Mouse (Mus musculus) liver, adult 2 months (tissue): Measurements from ENCODE around the gene Kera. TPM values are rescaled to one million over a fixed set of nuclear protein-coding genes. Genes with fewer than 3 reads are reported as not detected.

Source experiments
- DNase-seq: peaks from one replicate; pipeline ENCODE4 v3.0.0-alpha.2; 2011; ENCODE audit warnings: low read depth, low spot score; ENCODE audit errors: extremely low read depth
- H3K27ac ChIP-seq: fragments of 200-500 bp; replicated peaks from 2 replicates; pipeline ENCODE4 v1.5.1; 2012; ENCODE audit warnings: low read depth, mild to moderate bottlenecking, control low read depth, inconsistent platforms, low read length; ENCODE audit not compliant: insufficient read depth
- H3K27me3 ChIP-seq: fragments of 200-500 bp; 2 replicates; pipeline ENCODE4 v1.6.1; 2012; ENCODE audit warnings: mild to moderate bottlenecking, moderate library complexity, low read length, inconsistent platforms; ENCODE audit not compliant: control insufficient read depth, insufficient read depth
- H3K36me3 ChIP-seq: fragments of 200-500 bp; 2 replicates; pipeline ENCODE4 v1.6.1; 2012; ENCODE audit warnings: low read length, inconsistent platforms; ENCODE audit not compliant: control insufficient read depth, insufficient read depth
- H3K4me1 ChIP-seq: fragments of 200-500 bp; 2 replicates; pipeline ENCODE4 v1.6.1; 2011; ENCODE audit warnings: low read length; ENCODE audit not compliant: control insufficient read depth, insufficient read depth
- H3K4me3 ChIP-seq: fragments of 200-500 bp; 2 replicates; pipeline ENCODE4 v1.5.1; 2011; ENCODE audit warnings: low read depth, mild to moderate bottlenecking, control low read depth, low read length, moderate library complexity; ENCODE audit not compliant: insufficient read depth
- H3K79me2 ChIP-seq: fragments of 200-500 bp; 2 replicates; pipeline ENCODE4 v1.6.1; 2012; ENCODE audit warnings: inconsistent platforms, mild to moderate bottlenecking, low read length, moderate library complexity; ENCODE audit not compliant: control insufficient read depth, insufficient read depth
- H3K9ac ChIP-seq: fragments of 200-500 bp; 2 replicates; pipeline ENCODE4 v1.6.1; 2012; ENCODE audit warnings: low read depth, mild to moderate bottlenecking, control low read depth, inconsistent platforms, low read length
- CTCF ChIP-seq: fragments of 200-500 bp; IDR thresholded peaks from 2 replicates; pipeline ENCODE4 v1.5.1; 2011; ENCODE audit warnings: low read depth, low read length, control low read depth
- POLR2A ChIP-seq: fragments of 200-500 bp; IDR thresholded peaks from 2 replicates; pipeline ENCODE4 v1.6.1; 2011; ENCODE audit warnings: low read length, control low read depth; ENCODE audit not compliant: insufficient read depth; ENCODE audit errors: extremely low read depth
- WGBS: fragments of 180-500 bp; shearing (Covaris S2); methylation state at CpG from one replicate; pipeline ENCODE4 v1.1.7; 2018; 5-methylcytosine and 5-hydroxymethylcytosine counted together
- polyA plus RNA-seq: library from polyadenylated mRNA; depleted of rRNA; stranded (reverse); fragments of >200 nt; gene quantifications from 2 replicates; pipeline ENCODE4 v1.2.3, GENCODE M21; 2012
- total RNA-seq: library from RNA; depleted of rRNA; stranded (reverse); fragments of >200 nt; gene quantifications from 2 replicates; pipeline ENCODE4 v1.2.3, GENCODE M21; 2014

Kera gene
- total and polyA plus RNA-seq, 2 experiments: not detected

DNA sequence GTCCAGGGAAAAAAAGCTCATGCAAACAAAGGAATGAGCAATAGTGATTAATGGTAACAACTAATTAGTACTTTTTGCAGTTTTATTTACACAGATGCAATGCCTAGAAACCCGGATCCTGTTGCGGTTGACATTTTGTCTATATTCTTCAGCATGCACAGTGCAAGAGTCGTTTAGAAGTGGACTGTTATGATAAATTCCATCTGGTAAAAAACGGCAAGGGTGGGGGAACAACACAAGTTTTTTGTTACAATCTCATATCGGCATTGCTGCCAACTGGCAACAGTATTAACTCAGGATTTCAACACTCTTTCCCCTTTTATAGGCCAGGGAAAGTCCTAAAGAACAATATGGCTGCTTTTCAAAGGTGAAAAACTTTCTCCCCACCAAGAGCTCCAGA lies 19.5 kb upstream of the Kera start:
- Histone ChIP-seq H3K27me3 (no peaks in the 10 kb centered on the region), H3K4me3 (no peak overlapping the region), H3K27ac (no peak overlapping the region), H3K9ac (no peak overlapping the region), H3K4me1 (no peaks in the 10 kb centered on the region), H3K36me3 (no peaks in the 10 kb centered on the region), H3K79me2 (no peaks in the 10 kb centered on the region)
- 75% methylated on average over 5 of the region's 5 CpGs for WGBS
- no peak for DNase-seq
- TF ChIP-seq POLR2A: no peak
- no peak for TF ChIP-seq CTCF

DNA sequence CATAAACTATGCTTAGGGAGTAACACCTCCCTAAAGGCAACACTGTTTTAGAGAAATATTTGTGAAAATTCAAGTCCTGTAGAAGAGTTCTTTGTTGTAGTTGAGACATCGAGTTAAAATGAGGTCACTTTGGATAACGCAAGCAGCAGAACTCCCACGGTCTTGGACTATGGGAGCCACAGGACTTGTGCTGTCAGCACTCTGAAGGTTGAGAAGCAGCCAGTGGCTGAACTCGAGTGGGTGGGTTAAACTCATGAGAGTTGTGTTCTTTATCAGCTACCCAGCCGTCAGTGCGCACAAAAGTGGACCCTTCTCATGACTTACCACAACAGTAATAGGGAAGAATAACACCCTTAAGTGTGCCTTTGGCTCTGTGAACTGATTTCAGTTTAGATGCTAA lies 17.1 kb upstream of the Kera start:
- no peak for TF ChIP-seq CTCF
- no peak for TF ChIP-seq POLR2A
- no peaks in the 10 kb centered on the region for H3K36me3 ChIP-seq
- no peak overlapping the region for H3K9ac ChIP-seq
- 84% methylated on average over 6 of the region's 6 CpGs for WGBS
- no peaks in the 10 kb centered on the region for H3K27me3 ChIP-seq
- DNase-seq: no peak
- no peaks in the 10 kb centered on the region for H3K4me1 ChIP-seq
- no peak overlapping the region for H3K4me3 ChIP-seq
- no peaks in the 10 kb centered on the region for H3K79me2 ChIP-seq
- no peak overlapping the region for H3K27ac ChIP-seq

- H3K79me2 ChIP-seq: no peaks in the 10 kb centered on the region
- no peak overlapping the region for H3K9ac ChIP-seq
- TF ChIP-seq CTCF (no peak), POLR2A (no peak)
- H3K4me1 ChIP-seq: no peaks in the 10 kb centered on the region
- no peaks in the 10 kb centered on the region for H3K36me3 ChIP-seq
- no peak overlapping the region for H3K4me3 ChIP-seq
- no peaks in the 10 kb centered on the region for H3K27me3 ChIP-seq
- H3K27ac ChIP-seq: no peak overlapping the region
- 49% methylated on average over 3 of the region's 3 CpGs for WGBS
- no peak for DNase-seq
These were observed 15.6 kb upstream of the Kera start for GRCm38 (mm10) chr10:97591036-97591435.

DNA sequence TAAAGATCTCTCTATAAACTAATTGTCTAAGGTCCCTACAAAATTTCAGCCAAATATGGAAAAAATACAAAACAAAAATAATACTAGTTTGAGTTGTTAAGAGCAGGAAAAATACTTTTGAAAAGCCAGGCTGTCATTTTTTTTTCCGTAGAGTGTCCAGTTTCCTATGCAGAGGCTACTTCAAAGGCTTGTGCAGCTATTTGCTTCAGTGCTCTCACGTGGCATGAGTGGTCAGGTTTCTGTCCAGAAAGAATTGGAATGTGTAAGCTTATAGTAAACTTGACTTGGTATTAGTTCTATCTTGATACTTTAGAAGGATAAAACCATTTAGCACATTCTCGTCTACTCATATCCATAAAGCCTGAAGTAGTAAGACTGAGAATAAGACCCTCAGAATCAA lies 15.0 kb upstream of the Kera start:
- no peaks in the 10 kb centered on the region for H3K36me3 ChIP-seq
- no peaks in the 10 kb centered on the region for H3K27me3 ChIP-seq
- no peak overlapping the region for H3K9ac ChIP-seq
- H3K4me1 ChIP-seq: no peaks in the 10 kb centered on the region
- H3K4me3 ChIP-seq: no peak overlapping the region
- WGBS: 74% methylated on average over 3 of the region's 3 CpGs
- no peaks in the 10 kb centered on the region for H3K79me2 ChIP-seq
- no peak overlapping the region for H3K27ac ChIP-seq
- TF ChIP-seq CTCF (no peak), POLR2A (no peak)
- no peak for DNase-seq

DNA sequence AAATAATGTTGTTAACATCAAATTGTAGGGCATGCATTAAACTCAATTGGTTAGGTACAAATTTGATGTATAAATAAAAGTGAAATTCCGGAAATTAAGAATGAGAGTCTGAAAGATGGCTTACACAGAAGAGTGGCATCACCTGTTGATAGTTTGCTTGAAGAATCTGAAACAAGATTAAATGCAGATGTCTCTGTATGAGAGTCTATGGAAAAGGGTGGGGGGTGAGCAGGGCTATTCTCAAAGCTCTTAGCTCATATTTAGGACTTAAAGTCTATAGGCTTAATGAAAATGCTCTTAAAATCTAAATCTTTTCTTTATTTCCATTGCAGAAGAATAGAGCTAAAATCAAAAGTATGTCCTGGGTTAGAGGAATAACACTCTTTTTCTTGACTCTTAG lies 11.0 kb upstream of the Kera start:
- 64% methylated on average over 1 of the region's 1 CpGs for WGBS
- no peak for TF ChIP-seq POLR2A
- no peak for TF ChIP-seq CTCF
- H3K36me3 ChIP-seq: no peaks in the 10 kb centered on the region
- H3K79me2 ChIP-seq: no peaks in the 10 kb centered on the region
- no peak overlapping the region for H3K4me3 ChIP-seq
- H3K9ac ChIP-seq: no peak overlapping the region
- DNase-seq: no peak
- no peak overlapping the region for H3K27ac ChIP-seq
- H3K27me3 ChIP-seq: no peaks in the 10 kb centered on the region
- H3K4me1 ChIP-seq: no peaks in the 10 kb centered on the region

DNA sequence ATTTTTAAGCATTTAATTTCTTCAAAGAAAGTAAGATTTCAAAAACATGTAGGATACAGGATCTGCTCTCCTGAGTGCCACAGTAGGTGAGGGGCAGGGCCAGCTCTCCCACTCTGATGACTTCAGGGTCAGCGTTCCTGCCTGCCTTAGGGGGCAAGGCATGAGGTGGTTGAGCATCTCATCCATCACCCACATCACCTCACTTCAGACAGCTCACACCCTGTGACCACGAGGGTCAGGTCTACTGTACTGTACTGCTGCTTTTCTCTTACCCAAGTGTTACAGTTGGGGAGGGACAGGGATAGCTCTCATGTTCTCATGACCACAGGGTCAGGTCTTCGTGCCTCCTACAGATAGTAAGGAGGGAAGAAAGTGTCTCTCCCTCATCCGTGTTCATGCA lies 4.9 kb upstream of the Kera start:
- H3K36me3 ChIP-seq: no peaks in the 10 kb centered on the region
- no peak for TF ChIP-seq POLR2A
- TF ChIP-seq CTCF: no peak
- no peak overlapping the region for H3K27ac ChIP-seq
- H3K4me3 ChIP-seq: no peak overlapping the region
- DNase-seq: no peak
- WGBS: 61% methylated on average over 4 of the region's 4 CpGs
- no peaks in the 10 kb centered on the region for H3K4me1 ChIP-seq
- H3K79me2 ChIP-seq: no peaks in the 10 kb centered on the region
- H3K27me3 ChIP-seq: no peaks in the 10 kb centered on the region
- no peak overlapping the region for H3K9ac ChIP-seq
